Mouse (Mus musculus): Measurements from ENCODE around the gene Arhgap8.

Gene Arhgap8

DNA sequence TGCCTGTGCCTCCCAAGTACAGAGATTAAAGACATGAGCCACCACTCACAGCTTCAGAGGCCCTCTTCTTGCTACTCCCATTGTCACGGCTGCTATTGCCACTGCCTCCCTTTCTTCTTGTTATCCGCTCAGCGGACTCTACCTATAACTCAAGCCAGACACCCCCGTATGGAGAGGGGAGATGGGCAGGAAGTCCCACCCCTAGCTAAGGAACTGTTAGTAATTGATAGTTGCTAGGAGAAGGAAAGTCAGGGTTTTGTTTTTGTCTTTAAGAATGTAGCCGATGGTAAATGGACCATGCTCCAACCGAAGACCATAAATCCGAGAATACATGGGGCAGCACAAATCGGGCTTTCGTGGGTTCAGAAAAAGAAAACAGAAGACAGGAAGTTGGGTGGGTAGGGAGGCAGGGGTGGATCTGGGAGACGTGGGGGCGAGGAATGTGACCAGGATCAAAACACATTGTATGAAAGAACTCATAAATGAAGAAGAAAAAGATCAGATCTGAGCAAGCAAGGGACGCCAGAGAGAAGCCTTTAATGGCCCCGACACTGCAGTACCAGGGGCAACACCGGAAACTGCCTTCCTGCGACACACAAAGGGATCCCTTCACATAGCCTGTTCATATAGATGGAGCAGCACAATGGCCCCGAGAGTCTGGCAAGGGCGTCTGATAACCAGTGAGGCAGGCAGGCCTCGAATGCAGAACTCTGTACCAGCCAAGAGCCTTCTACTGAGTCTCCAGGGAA, 12.0 kb downstream of the Arhgap8 start:
- in situ Hi-C loops (cut with MboI, MseI), result no loop called here

DNA sequence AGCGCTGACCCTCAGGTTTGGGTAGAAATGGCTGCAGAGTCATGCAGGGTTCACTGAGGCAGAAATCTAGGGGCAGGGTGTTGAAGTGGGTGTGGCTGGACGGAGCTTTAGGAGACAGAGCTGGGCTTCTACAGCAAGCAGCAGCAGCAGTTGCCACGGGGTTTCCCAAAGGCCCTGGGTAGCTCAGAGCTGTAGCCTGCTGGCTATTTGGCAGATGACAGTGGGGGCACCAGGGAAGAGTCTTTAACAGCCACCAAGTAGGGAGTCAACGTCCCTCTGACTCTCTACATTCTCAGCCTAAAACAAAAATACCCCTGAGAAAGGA, 12.5 kb downstream of the Arhgap8 start:
- in situ Hi-C loops (cut with MboI, MseI), result no loop called here

DNA sequence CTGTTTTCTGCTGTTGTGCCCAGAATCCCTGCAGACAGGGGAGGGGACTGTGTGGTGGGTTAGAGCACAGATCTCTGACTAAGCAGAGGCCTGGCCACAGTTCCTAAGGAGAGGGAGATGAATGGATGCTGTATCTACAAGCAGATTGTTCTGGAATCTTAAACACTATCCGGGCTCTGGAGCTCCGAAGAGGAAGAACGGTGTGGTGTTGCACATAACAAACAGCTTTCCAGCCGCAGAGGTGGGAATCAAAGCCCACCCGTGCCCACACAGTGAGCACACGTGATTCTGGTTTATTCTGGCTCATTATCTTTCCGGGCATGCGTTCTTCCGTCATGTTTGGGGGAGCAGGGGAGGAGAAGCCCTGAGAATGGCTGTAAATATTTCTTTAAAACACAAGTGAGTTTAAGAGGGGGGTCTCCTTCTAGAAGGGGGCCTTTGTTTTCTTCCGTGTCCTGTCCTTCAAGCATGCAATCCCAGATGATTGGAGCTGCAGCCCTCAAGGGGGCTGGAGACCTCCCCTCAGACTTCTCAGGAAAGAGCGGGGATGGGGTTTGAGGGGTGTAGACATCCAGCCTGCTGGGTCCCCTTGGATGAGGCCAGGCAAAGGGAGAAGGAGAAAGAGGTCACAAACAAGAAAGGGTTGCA, 16.6 kb downstream of the Arhgap8 start:
- in situ Hi-C loops (cut with MboI, MseI), result no loop called here

DNA sequence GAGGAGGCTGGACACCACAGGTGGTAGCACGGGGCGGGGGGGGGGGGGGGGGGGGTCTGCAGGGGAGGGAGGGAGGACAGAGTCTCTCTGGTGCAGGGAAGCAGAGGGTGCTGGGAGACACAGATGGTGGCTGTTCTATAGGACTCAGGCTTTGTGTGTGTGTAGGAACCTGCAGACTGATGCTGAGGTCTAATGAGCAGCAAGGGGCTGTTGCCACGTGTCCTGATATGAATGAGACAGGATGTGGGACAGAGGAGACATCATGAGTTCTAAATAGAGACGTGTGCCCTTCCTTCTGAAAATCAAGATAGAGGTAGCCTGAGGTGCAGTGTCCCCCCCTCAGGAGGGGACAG, 17.1 kb downstream of the Arhgap8 start:
- in situ Hi-C loops (cut with MboI, MseI), result no loop called here

DNA sequence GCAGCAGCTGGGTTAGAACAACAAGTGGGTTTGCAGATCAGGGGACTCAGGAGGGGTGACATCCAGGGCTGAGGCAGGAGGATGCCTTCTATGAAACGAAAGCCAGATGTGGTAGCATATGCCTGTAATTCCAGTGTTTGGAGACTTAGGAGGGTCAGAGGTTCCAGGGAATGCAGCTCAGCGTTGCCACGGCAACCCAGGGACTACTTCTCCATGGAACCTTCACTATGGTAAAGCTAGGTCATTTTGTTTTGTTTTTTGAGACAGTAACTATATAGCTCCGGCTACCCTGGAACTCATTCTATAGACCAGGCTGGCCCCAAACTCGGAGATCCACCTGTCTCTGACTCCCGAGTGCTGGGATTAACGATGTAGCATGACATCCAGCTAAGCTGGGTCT, 18.4 kb downstream of the Arhgap8 start:
- in situ Hi-C loops (cut with MboI, MseI), result no loop called here

DNA sequence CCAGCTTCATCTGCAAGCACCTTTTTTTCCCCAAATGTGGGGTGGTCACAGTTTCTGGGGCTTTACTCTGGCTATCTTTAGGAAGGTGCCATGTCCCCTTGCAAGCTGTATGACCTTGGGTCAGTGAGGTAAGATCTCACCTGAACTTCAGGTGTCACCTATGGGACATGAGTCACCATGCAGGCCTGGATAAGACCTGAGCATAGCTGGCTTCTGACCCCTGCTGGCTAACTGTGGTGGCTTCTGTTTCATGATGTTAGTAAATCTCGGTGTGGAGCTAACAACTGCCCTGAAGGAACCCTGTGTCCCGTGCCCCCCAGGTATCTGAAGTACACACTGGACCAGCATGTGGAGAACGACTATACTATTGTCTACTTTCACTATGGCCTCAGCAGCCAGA, 21.7 kb downstream of the Arhgap8 start:
- in situ Hi-C loops (cut with MboI, MseI), result no loop called here

DNA sequence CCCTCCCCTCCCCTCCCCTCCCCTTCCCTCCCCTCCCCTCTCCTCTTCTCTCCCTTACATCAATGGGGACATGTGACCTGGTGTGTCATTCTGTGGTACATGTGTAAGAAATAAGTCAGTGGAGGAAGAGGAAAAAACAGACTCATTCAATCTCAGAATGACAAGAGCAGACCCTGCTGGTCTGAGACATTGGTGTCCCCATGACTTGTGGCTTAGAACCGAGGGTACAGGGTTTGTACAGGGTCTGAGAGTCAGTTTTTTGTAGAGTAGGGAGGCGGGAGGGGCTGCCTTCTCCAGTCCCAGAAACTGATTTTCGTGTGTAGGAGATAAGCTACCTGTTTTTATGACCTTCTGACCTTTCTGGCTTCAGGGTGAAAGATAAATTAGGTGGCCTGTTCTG, 23.5 kb downstream of the Arhgap8 start:
- in situ Hi-C loops (cut with MboI, MseI), result no loop called here

DNA sequence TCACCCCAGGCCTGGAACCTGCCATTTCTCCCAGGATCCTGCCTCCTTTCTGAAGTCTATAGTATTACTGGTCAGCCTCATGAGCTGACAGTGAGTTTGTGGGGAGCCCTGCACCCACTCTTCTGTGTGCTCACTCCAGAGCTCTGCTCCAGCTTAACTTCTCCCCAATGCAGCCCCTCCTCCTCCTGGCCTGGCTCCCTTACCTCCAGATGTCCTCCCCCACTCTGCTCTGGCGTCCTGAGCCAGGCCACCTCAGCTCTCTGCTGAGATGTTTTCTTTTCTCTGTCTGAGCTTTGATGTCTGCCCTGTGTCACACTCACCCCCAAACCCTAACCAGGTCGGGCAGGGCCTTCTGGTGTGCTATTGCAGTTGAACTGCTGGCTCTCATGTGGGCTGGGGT, 24.5 kb downstream of the Arhgap8 start:
- in situ Hi-C loops (cut with MboI, MseI), result no loop called here

DNA sequence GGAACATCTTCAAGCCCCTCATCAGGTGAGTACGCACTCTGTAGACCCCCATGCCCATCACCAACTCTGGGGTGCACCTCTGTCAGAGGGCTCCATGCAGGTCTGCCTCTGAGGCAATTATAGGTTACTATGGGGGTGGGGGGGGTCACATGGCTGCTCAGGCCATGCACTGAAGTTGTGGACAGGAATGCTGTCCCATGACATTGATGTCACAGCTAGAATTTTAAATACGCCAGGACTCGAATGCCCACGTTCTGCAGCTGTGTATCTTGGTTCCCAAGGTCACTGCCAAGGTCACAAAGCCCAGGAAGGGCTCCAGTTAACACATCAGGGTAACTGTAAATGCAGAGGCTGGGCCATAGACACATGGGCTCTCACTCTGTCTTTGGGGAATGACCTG, 26.0 kb downstream of the Arhgap8 start:
- in situ Hi-C loops (cut with MboI, MseI), result no loop called here

DNA sequence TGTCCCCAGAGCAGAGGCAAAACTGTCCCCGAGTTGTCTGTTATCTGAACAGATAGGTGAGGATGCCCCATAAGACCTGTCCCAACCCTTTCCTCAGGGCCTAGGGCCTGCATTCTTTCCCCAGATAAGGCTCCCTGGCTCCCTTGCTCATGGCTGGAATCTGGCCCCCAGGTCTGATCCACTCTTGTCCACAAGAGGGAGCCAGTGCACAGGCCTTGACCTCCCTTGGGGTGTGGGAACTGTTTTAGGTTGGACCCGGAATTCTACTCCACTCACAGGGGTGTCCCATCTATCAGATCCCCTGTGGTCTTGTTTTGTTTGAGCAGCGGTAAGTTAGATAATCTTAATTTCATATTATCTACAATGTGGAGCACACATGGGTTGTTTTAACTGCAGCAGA, 35.1 kb downstream of the Arhgap8 start:
- in situ Hi-C loops (cut with MboI, MseI), result no loop called here

DNA sequence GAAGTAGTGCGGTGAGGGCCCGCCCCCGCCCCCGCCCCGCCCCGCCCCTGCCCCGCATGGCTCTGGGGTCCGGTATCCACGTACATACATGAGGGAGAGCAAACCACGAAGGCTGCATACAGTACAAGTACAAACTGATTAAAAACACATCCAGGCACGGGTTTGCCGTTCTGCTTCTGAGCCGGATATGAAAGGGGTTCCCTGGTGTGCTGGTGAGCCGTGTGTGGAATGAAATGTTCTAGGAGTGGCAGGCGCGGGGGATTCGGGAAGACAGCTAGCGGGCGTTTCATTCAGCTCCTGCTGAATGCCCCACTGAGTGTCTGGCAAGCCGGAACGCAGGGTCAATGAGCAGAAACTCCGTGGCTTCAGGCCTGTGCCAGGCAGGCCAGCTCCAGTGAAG, 36.6 kb downstream of the Arhgap8 start:
- in situ Hi-C loops (cut with MboI, MseI), result no loop called here

DNA sequence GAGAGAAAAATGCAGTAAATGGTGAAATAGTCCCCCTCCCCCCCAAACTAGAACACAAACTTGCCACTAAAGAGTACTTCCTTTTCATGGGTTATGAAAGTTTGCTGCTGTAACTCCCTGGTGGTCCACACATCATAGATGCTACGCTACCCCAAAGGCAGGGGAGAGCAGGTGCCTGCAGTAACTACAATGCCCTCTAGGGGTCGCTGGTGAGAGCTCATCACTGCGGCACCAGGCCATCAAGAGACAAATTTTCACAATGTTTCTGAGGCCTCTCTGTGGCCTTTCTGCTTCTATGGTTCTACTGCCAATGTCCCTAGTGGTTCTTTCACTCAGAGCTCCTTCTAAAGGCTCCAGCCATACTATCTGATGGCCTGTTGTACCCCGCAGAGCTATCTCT, 38.6 kb downstream of the Arhgap8 start:
- in situ Hi-C loops (cut with MboI, MseI), result no loop called here

DNA sequence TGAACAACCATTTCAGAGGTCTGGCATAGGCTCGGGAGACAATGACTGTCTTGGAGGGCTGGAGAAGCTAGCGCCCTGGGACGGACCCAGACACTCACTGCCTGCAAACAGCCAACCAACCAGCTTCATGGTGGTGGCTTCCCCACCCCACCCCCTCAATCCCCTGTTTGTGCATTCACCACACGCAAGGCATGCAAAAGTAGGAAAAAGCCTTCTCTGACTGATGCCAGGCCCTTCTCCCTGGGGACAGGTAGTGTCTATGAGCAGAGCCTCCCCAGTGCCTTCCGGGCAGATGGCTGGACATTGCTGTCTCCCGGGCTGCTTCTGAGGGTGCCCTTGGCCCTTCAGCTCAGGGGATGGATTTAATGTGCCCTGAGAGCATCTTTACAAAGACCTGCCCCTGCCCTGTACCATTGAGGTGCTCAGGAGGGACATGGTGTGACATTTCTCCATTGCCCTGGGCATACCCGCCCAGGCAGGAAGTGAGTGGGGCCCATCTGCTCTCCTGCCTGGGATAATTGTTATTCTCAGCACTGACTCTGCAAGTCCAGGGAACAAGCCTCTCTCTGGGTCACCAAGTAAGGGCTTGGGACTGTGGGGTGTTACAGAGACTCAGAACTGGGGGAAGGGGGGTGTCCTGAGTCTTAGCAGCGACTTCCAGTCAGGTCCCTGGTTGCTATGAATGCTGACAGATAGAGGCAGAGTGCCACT, 43.0 kb downstream of the Arhgap8 start:
- in situ Hi-C loops (cut with MboI, MseI), result loop anchor here (10.0 kb wide), 1 partner anchor 302 kb away; no protein-coding TSS in a partner anchor

DNA sequence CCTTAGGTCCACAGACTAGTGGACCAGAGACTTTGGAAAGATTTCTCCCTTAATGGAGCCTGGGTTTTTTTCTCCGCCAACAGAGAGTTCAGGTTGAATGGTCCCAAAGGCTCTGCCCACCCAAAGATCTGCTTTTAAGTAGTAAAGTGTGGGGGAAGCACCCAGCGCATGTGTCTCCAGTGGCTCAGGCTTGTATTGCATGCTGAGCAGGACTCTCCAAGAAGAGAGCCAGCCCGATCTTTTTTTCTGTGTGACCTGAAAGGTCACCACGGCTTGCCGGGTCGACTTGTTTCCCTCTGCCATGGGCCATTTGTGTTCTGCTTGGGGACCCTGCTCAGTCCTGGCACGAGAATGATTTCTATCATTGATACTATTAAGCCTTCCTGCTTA, 43.6 kb downstream of the Arhgap8 start:
- in situ Hi-C loops (cut with MboI, MseI), result loop anchor here (10.0 kb wide), 1 partner anchor 301 kb away; no protein-coding TSS in a partner anchor

DNA sequence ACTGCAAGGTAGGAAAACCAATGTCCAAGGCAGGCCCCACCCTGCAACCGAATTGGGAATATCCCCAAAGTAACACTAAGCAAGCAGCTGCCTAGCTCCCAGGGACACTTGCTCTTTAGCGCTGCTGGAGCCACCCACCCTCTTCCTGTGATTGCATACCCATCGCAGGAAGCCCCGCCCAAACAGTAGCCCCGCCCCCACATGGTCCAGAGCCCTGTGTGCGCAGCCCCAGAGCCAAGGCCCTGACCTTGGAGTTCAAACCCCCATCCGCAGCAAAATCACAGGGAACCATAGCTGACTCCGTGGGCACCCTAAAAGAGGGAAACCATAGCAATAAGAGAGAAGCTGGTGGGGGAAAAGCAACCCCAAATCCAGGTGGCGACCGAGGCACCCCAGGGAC, 46.8 kb downstream of the Arhgap8 start:
- in situ Hi-C loops (cut with MboI, MseI), result loop anchor here (10.0 kb wide), 1 partner anchor 298 kb away; no protein-coding TSS in a partner anchor

DNA sequence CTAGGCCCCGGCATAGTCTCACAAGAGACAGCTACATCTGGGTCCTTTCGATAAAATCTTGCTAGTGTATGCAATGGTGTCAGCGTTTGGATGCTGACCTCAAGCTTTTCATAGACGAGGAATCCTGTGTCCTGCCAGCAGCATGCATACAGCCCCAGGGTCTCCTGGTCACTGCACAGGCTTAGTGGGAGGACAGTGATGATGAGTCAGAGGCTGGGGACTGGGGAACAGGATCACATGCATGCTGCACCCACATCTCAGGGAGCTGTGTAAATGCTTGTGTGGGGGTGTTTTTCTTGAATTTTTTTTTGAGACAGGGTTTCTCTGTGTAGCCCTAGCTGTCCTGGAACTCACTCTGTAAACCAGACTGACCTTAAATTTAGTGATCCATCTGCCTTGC, 48.7 kb downstream of the Arhgap8 start:
- in situ Hi-C loops (cut with MboI, MseI), result loop anchor here (10.0 kb wide), 1 partner anchor 296 kb away; no protein-coding TSS in a partner anchor

DNA sequence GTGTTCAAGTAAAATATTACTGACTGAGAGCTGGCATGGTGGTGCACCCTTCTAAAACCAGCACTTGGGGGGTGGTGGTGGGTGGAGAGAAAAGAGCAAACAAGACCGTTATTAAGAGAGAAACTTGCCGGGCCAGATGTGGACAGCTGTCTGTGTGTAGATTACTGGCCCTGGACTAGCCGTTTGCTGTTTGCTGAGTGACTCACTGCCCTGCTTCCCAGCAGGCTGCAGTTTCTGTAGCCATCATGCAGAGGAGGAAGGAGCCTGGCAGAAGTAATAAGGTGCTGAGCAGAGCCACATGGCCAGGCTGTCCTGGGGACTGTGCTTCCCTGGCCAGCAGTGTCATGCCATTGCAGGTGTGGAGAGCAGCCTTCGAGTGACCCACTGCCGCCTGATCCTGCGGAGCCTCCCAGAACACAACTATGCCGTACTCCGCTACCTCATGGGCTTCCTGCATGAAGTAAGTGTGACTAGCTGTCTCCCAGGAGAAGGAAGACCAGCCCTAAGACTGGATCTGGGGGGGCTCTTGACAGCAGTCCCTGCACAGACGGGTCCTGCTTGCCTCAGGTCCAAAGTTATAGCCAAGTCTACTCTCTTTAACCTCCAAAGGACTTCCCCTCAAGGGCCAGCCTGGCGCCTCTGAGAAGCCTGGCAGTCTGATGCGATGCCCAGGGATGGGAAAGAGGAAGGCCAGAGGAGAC, 49.9 kb downstream of the Arhgap8 start:
- in situ Hi-C loops (cut with MboI, MseI), result loop anchor here (10.0 kb wide), 1 partner anchor 295 kb away; no protein-coding TSS in a partner anchor

DNA sequence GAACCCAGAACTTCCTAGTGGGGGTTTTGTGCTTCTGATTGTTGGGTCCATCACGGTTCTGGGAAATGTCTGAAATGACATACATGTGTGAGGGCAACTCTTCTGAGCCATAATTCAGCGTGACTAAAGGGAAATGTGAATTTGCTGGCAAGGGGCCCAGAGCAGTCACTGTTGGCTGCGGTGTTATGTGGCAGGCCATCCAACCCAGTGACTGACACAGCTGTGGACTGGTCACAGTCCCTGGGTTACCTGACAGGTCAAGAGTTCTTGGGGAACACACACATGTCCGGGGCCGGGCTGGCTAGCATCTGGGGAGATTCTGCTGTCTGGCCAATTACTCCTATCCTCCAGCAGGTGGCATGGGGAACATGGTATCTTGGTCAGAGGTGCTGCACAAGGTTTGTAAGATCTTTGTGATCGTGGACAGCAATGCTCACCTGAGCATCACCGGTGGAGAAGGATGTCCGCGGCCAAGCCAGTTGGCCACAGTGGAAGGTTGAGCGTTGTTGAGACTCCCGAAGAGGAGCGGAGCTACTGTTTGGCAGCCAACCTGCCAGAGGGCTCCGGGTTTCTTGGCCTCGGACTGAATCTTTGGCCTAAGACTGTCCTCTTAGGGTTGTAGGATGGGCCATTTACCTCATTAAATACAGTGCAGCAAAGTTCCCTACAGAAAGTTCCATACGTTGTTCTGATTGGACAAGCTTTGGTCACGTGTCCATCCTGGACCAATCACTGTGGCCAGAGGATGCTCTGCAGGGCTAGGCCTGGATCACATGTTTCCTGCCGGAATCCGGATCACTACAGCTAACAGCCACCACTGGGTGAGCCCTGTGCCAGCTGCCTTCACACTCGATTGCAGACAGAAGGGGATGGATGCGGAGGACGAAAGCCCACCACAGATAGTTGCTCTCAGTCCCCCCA, 52.6 kb downstream of the Arhgap8 start:
- in situ Hi-C loops (cut with MboI, MseI), result no loop called here

DNA sequence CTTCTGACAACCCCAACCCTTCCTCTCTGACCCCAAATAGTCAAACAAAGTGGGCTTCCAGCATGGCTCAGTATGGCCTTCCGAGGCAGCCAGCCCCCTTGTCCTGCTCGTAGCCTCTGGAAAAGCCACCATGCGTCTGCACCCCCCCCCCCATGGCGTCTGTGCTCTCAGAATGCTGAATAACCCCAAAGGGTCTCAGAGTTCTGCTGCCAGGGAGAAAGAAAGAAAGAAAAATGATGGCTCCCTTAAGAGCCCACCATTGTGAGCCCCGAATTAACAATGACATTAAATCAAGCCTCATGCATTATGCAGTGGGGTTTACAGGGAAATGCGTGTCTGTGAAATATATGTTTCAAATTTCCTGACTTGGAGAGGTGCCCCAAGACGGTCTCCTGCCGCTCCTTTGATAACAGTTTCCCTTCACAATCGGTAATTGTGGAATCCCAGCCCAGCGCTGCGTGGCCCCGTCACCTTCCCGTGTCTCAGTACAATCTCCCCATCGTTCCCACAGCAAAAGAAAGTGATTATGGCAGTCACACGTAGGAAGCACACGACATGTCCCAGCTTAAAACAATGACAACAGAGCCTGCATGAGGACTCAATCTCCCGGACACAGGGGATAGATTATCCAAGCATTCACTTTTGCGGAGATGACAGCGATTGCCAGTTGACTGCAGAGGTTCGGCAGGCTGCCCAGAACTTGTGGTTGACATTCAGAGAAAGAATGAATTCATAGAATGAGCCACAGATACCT, 55.7 kb downstream of the Arhgap8 start:
- in situ Hi-C loops (cut with MboI, MseI), result no loop called here

DNA sequence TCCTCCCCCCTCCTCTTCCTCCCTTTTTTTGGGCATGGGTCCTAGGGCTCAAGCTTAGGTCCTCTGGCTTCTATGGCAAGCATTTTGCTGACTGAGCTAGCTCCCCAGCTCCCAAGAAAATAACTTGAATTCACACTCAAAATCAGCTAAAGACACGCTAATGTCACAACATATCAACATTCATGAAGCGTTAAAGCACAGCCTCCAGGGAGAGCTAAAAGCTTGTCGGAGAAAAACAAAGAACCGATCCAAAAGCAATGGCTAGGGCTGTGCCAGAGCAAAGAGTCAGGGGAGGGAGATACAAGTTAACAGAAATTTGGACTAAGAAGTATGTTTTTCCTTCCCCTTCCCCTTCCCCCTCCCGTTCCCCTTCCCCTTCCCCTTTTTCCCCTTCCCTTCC, 58.7 kb downstream of the Arhgap8 start:
- in situ Hi-C loops (cut with MboI, MseI), result no loop called here
